Mouse (Mus musculus) midbrain, embryonic 12.5 days (tissue): ENCODE measurements at regions not wholly inside any gene's neighbourhood (a gene's known extent, or its start where the extent isn't known, plus 50 kb on each side); places are given as distances from the start of the nearest gene placed in this dataset.
A peak's percentile ranks its signal among the peaks of the same experiment; 100 is the strongest.
"Not testable (repeated sequence)": the region's sequence is repeated elsewhere in the genome, so short reads cannot be mapped to it uniquely, and the experiment has no call there.

Experiments used
- ATAC-seq: fragments of 200-750 bp; cut with Nextera tagmentation; 2 replicates; pipeline ENCODE4 v1.8.0; 2017; ENCODE audit warnings: low read depth, moderate TSS enrichment, moderate library complexity; ENCODE audit not compliant: low FRiP score
- H3K27ac ChIP-seq: fragments of 300-500 bp; sonication (generic); replicated peaks from 2 replicates; pipeline ENCODE4 v1.5.1; 2016; ENCODE audit warnings: mild to moderate bottlenecking
- H3K27me3 ChIP-seq: fragments of 300-500 bp; sonication (generic); 2 replicates; pipeline ENCODE4 v1.6.1; 2016; ENCODE audit warnings: mild to moderate bottlenecking
- H3K36me3 ChIP-seq: fragments of 300-500 bp; sonication (generic); 2 replicates; pipeline ENCODE4 v1.6.1; 2016
- H3K4me1 ChIP-seq: fragments of 300-500 bp; sonication (generic); 2 replicates; pipeline ENCODE4 v1.6.1; 2016
- H3K4me2 ChIP-seq: fragments of 300-500 bp; sonication (generic); replicated peaks from 2 replicates; pipeline ENCODE4 v1.6.1; 2016; ENCODE audit warnings: mild to moderate bottlenecking, moderate library complexity
- H3K4me3 ChIP-seq: fragments of 300-500 bp; sonication (generic); 2 replicates; pipeline ENCODE4 v1.5.1; 2016; ENCODE audit warnings: mild to moderate bottlenecking
- H3K9ac ChIP-seq: fragments of 300-500 bp; sonication (generic); replicated peaks from 2 replicates; pipeline ENCODE4 v1.6.1; 2016; ENCODE audit warnings: mild to moderate bottlenecking, moderate library complexity
- H3K9me3 ChIP-seq: fragments of 300-500 bp; sonication (generic); 2 replicates; pipeline ENCODE4 v1.6.1; 2016; ENCODE audit warnings: mild to moderate bottlenecking
- WGBS: fragments of 180-500 bp; shearing (Covaris S2); methylation state at CpG from one replicate; pipeline ENCODE4 v1.1.7; 2016; 5-methylcytosine and 5-hydroxymethylcytosine counted together

DNA sequence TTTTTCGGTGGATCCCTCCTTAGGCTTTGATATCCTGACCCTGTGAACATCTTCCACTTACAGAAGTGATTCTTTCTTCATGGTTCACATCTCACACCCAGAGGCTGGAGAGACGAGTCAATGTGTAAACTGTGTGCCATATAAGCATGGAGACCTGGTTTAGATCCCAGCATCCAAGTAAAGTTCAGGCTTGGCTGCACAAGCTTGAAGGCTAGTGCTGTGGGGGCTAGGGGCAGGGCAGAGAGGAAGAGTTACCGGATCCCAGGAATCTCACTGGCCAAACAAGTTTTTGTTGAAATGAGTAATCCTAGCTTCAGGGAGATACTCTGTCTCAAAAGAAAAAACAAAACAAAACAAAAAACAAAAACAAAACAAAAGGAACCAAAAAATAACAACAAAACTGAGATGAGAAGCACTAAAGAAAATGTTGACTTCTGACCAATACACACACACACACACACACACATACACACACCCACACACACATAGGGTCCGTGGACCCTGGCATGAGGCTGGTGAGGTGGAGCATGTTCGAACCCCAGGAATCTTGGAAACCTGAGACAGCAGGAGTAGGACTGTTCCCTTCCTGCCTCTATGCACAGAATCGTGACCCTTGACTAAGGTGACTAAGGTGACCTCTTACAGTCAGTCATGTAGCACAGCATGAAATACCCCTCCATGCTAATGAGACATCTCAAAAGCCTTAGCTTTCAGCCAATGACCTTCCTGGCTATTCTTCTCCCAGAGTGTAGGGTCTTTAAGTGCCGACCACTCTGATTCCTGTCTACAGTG lies 55.2 kb downstream of the Gm12728 start:
- Histone ChIP-seq H3K27me3 (no peaks in the 10 kb centered on the region), H3K9me3 (no peaks in the 10 kb centered on the region), H3K27ac (no peak overlapping the region), H3K4me2 (no peak overlapping the region), H3K9ac (no peak overlapping the region), H3K4me1 (no peaks in the 10 kb centered on the region), H3K4me3 (no peak overlapping the region), H3K36me3 (no peaks in the 10 kb centered on the region)
- WGBS = 75% methylated on average over 7 of the region's 7 CpGs
- no peak for ATAC-seq

GRCm38 (mm10) chr4:105845998-105846989 lies 56.6 kb downstream of the Gm12728 start:
- not testable (repeated sequence) for H3K27ac ChIP-seq, H3K4me2 ChIP-seq, H3K9me3 ChIP-seq, H3K4me3 ChIP-seq, H3K9ac ChIP-seq, H3K4me1 ChIP-seq, H3K36me3 ChIP-seq, H3K27me3 ChIP-seq
- 91% methylated on average over 3 of the region's 3 CpGs for WGBS
- peak; percentile 38; the same call in 1 of the 2 replicates for ATAC-seq

DNA sequence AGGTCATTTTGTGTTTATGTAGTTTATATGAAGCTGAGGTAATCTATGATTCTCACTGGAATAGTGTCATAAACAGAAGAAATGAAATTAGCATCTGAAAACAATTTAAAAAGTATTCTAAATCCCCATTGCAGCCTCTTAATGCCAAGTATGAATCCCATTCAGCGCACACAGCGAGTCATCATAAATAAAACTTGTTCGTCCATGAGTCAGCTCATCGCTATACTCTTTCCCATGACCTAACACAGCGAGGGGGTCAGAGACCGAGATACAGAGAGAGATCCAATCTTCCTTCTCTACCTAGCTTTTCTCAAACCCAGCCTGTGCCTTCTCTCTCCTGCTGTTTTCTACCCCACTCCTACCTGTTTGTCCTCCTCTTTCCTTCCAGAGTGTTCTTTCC lies 63.4 kb downstream of the Gm12728 start:
- ATAC-seq = no peak
- H3K4me2 ChIP-seq = no peak overlapping the region
- no peaks in the 10 kb centered on the region for H3K27me3 ChIP-seq
- H3K4me3 ChIP-seq = no peak overlapping the region
- peaks cover 5% of the 10 kb centered on the region; the same call in 1 of the 2 replicates for H3K9me3 ChIP-seq
- no peaks in the 10 kb centered on the region for H3K4me1 ChIP-seq
- H3K36me3 ChIP-seq = no peaks in the 10 kb centered on the region
- no peak overlapping the region for H3K9ac ChIP-seq
- 94% methylated on average over 6 of the region's 6 CpGs for WGBS
- H3K27ac ChIP-seq = no peak overlapping the region

- 82% methylated on average over 15 of the region's 15 CpGs for WGBS
- no peak for ATAC-seq
Measured at GRCm38 (mm10) chr4:105859052-105859864, 69.6 kb downstream of the Gm12728 start.

DNA sequence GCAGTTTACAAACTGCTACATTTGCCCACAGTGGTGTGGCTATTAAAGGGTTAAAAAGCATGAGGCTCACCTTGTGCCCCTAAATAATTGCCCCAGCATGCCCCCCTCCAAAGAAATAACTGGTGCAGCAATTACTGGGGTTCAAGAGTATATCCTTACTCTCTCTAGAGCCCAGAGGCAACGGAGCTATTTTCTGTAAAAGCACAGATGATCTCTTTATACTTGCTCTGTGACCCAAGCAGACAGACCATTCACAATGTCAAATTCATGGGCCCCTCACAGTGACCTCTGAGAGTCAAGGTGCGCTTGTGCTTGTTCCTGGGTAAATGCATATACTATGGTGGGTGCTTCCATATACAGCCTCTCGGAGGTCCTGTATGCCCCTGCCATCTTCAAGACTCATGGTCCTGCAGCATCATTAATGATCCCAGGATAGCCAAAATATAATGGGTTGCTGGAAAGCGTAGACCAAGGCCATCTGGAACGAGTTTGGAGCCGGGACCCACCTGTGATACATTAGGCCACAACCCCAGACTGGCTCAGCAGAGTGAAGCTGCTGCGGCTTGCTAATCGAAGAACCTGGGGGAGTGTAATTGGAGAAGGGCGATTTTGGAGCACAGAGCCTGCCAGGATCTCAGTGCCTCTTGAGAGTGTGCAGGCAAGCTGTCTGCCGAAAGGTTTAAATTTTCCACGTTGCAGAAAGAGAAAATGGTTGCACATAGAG lies 71.4 kb downstream of the Gm12728 start:
- no peaks in the 10 kb centered on the region for H3K4me1 ChIP-seq
- no peak overlapping the region for H3K9ac ChIP-seq
- H3K4me2 ChIP-seq = no peak overlapping the region
- WGBS = 77% methylated on average over 11 of the region's 11 CpGs
- no peaks in the 10 kb centered on the region for H3K36me3 ChIP-seq
- no peak overlapping the region for H3K27ac ChIP-seq
- H3K27me3 ChIP-seq = no peaks in the 10 kb centered on the region
- H3K4me3 ChIP-seq = no peak overlapping the region
- ATAC-seq = no peak
- H3K9me3 ChIP-seq = no peaks in the 10 kb centered on the region

More at GRCm38 (mm10) chr4:105859052-105859864, 69.6 kb downstream of the Gm12728 start:
- Histone ChIP-seq H3K9ac (no peak overlapping the region), H3K9me3 (no peaks in the 10 kb centered on the region), H3K4me3 (no peak overlapping the region), H3K4me2 (no peak overlapping the region), H3K4me1 (no peaks in the 10 kb centered on the region), H3K27ac (no peak overlapping the region), H3K27me3 (no peaks in the 10 kb centered on the region), H3K36me3 (no peaks in the 10 kb centered on the region)

- no peaks in the 10 kb centered on the region for H3K36me3 ChIP-seq
- ATAC-seq = no peak
- no peak overlapping the region for H3K4me3 ChIP-seq
- H3K27me3 ChIP-seq = no peaks in the 10 kb centered on the region
- H3K27ac ChIP-seq = no peak overlapping the region
- no peaks in the 10 kb centered on the region for H3K4me1 ChIP-seq
- H3K4me2 ChIP-seq = no peak overlapping the region
- H3K9me3 ChIP-seq = no peaks in the 10 kb centered on the region
- H3K9ac ChIP-seq = no peak overlapping the region
Measured at GRCm38 (mm10) chr4:105861654-105862037, 72.0 kb downstream of the Gm12728 start.

DNA sequence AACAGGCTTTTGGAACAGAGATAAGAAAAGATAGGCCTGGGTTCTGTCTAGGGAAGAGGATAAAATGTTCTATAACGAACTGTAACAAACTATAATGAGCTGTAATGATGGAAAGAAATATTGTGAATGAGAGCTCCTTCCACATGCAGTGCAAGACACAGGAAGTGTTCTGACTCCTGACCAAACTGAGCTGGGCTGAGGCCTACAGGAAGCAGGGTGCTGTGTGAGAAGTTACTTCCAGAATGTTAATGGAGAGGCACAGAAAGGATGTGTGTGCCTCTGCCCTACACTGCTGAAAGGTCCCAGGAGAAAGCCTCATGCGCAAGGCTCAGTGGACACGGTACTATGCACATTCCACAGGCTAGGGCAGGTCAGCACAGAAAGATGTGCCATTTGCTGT lies 80.8 kb downstream of the Gm12728 start:
- Histone ChIP-seq H3K36me3 (no peaks in the 10 kb centered on the region), H3K4me3 (no peak overlapping the region), H3K9ac (no peak overlapping the region), H3K27ac (no peak overlapping the region), H3K9me3 (no peaks in the 10 kb centered on the region), H3K4me2 (no peak overlapping the region), H3K4me1 (no peaks in the 10 kb centered on the region), H3K27me3 (no peaks in the 10 kb centered on the region)
- ATAC-seq = no peak
- WGBS = 80% methylated on average over 3 of the region's 3 CpGs

DNA sequence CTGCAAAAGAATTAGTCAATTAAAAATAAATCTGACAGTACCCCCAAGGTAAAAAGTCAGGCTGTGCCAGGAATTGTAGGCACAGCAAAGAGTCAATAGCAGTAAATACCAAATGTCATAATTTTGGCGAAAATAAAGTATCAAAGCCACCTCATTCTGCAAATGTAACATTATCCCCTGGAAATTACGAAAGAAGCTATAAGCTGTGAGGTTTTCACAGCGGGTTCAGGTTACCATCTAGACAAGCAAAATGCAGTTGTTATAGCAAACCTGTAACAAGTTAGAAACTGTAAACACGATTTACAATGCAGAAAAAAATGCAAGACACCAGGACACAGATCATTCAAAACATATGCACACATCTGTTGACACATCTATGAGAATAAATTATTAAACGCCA lies 87.6 kb downstream of the Gm12728 start:
- Histone ChIP-seq H3K9me3 (no peaks in the 10 kb centered on the region), H3K4me1 (0 out of 2 replicates have a peak, but pooled peaks cover 3% of the 10 kb centered on the region), H3K9ac (no peak overlapping the region), H3K27ac (no peak overlapping the region), H3K4me3 (no peak overlapping the region), H3K36me3 (no peaks in the 10 kb centered on the region), H3K27me3 (no peaks in the 10 kb centered on the region), H3K4me2 (no peak overlapping the region)
- 86% methylated on average over 5 of the region's 5 CpGs for WGBS
- ATAC-seq = no peak

GRCm38 (mm10) chr4:105879891-105880290 lies 90.2 kb downstream of the Gm12728 start:
- 82% methylated on average over 3 of the region's 3 CpGs for WGBS
- Histone ChIP-seq H3K27me3 (no peaks in the 10 kb centered on the region), H3K27ac (no peak overlapping the region), H3K4me3 (no peak overlapping the region), H3K9ac (no peak overlapping the region), H3K9me3 (no peaks in the 10 kb centered on the region), H3K36me3 (no peaks in the 10 kb centered on the region), H3K4me1 (0 out of 2 replicates have a peak, but pooled peaks cover 3% of the 10 kb centered on the region), H3K4me2 (no peak overlapping the region)
- ATAC-seq = no peak

DNA sequence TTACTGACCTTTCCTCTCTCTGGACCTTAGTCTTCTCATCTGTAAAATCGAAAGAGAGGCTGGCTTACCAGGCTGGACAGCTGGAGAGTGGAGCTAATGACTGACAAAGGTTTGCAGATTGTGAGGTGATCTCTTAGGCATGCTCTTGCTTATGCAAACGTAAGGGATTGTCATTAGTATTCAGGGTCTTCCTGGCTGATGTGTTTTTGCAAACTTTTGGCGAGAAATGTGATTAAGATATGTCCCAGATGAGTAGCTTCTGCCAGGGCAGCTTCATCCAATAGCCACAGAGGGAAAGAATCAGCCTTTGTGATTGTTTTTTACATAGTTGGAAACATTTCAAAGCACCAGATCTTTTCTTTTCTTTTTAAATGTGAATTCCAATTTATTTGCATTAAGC lies 95.1 kb downstream of the Gm12728 start:
- WGBS = 50% methylated on average over 3 of the region's 3 CpGs
- no peak for ATAC-seq
- no peaks in the 10 kb centered on the region for H3K27me3 ChIP-seq

GRCm38 (mm10) chr4:105891438-105891837 lies 101.8 kb downstream of the Gm12728 start:
- no peaks in the 10 kb centered on the region for H3K27me3 ChIP-seq
- no peak overlapping the region for H3K4me2 ChIP-seq
- no peak overlapping the region for H3K9ac ChIP-seq
- 91% methylated on average over 4 of the region's 4 CpGs for WGBS
- H3K9me3 ChIP-seq = no peaks in the 10 kb centered on the region
- H3K4me3 ChIP-seq = no peak overlapping the region
- no peak overlapping the region for H3K27ac ChIP-seq
- no peak for ATAC-seq
- H3K36me3 ChIP-seq = no peaks in the 10 kb centered on the region
- no peaks in the 10 kb centered on the region for H3K4me1 ChIP-seq

More for the DNA sequence above, 95.1 kb downstream of the Gm12728 start:
- Histone ChIP-seq H3K9ac (no peak overlapping the region), H3K9me3 (no peaks in the 10 kb centered on the region), H3K27ac (no peak overlapping the region), H3K36me3 (no peaks in the 10 kb centered on the region), H3K4me3 (no peak overlapping the region), H3K4me1 (0 out of 2 replicates have a peak, but pooled peaks cover 3% of the 10 kb centered on the region), H3K4me2 (no peak overlapping the region)
